Mouse (Mus musculus): ENCODE results near the gene Trmt13.

- TF ChIP-seq CTCF (IDR thresholded peaks at IDR 0.05; ENCODE audit: low read depth) (no peak), EP300 (optimal IDR thresholded peaks at IDR 0.05) (no peak)
Measured at GRCm38 (mm10) chr3:116601005-116601404, 13.4 kb downstream of the Trmt13 start.

All from stomach, postnatal 0 days (tissue).